In the genomic region with DNA sequence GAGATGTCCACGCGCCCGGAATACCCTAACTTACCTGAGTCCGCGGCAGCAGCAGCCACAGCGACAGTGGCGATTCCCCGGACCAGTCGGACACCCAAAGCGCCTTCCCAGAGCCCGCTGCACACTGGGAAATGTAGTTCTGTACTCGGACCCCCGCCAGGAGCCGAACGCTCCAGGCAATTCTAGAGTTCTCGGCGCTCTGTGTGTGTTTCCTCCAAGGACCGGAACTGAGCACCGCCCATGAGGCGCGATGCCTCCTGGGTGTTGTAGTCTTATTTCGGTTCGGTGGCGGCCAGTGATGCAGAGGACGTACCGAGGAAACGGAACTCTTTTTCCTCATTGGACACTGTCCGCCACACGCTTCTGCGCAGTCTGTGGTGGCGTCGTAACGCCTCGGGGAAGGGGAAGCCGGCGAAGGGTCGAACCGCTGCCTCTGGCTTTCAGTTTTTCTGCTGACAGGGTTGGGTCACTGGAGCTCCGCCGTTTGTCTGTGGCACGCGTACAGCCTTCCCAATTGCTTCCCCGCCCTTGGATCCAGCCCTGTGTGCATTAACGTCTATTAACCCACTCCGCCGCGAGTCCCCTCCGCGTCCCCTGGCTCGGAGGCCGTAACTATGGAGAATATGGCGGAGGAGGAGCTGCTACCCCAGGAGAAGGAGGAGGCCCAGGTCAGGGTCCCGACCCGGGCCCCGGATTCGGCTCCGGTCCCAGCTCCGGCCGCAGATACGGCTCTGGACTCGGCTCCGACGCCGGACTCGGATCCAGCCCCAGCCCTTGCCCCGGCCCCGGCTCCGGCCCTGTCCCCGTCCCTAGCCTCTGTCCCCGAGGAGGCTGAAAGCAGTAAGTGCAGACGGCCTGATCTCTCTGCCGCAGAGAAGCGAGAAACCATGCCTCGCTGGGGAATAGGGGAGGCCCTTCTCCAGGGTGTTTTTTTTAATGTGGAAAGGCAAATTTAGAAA, we compare ENCODE assay signal across 8 mouse cellular contexts. TPM values are rescaled to one million over a fixed set of nuclear protein-coding genes. Genes with fewer than 3 reads are reported as not detected.
A peak's percentile ranks its signal among the peaks of the same experiment; 100 is the strongest.
DNase-seq lines count a peak whose midpoint lies in the region; ATAC-seq lines count a peak whose summit lies in the region.

Gene Swt1, minus strand, starts transcription at position 193 of the 959 bp plus-strand sequence.
Gene Trmt1l, plus strand, starts transcription at position 280 of the 959 bp plus-strand sequence.

- H3K4me2 ChIP-seq in intestine, embryonic 14.5 days (ENCODE audit: low read length): peak within 1 kb of the TSS; percentile 78

- peak; percentile 91 to 95 for DNase-seq in adrenal gland, adult 18-20 months (ENCODE audit: low spot score in 2 of 2)
- DNase-seq in embryo, embryonic 11 days: peak; percentile 99
- DNase-seq in gastrocnemius, postnatal 25 days: peak; percentile 99
- peak; percentile 95 for DNase-seq in intestine, embryonic 14.5 days (ENCODE audit: low spot score)
- DNase-seq in left cerebral cortex, postnatal 14 days (ENCODE audit: low spot score in 2 of 2): peak; percentile 98 to 99
- peak; percentile 99 for DNase-seq in mesoderm, embryonic 11.5 days (ENCODE audit: low read depth, low spot score)
- DNase-seq in right cerebral cortex, postnatal 36 days (ENCODE audit: low spot score in 2 of 2): peak; percentile 99
- peak; percentile 98 for DNase-seq in yolk sac, embryonic 10.5 days (ENCODE audit: low spot score)

- peak within 1 kb of the TSS; percentile 86 for H3K9ac ChIP-seq in intestine, embryonic 14.5 days (ENCODE audit: low read length)

- peaks cover 2% of the 10 kb centered on the region; the same call in 1 of the 2 replicates for H3K36me3 ChIP-seq in intestine, embryonic 14.5 days (ENCODE audit: control insufficient read depth, insufficient read depth, low read length)

- WGBS in intestine, embryonic 14.5 days: under 1% methylated on average over 74 of the region's 74 CpGs

- ATAC-seq in intestine, embryonic 14.5 days (replicated peaks; ENCODE audit: low FRiP score, low TSS enrichment, low read depth): peak; percentile 99

- H3K4me1 ChIP-seq in intestine, embryonic 14.5 days (replicated peaks; ENCODE audit: control insufficient read depth, insufficient read depth, low read length): peaks cover 13% of the 10 kb centered on the region

- intact Hi-C loops in left cerebral cortex, postnatal 14 days (cut with DNase I): no loop called here

- H3K9me3 ChIP-seq in intestine, embryonic 14.5 days (ENCODE audit: control insufficient read depth, low read length): no peaks in the 10 kb centered on the region

- peak within 1 kb of the TSS; percentile 61 for H3K4me3 ChIP-seq in intestine, embryonic 14.5 days (ENCODE audit: low read depth, low read length)

- H3K27me3 ChIP-seq in intestine, embryonic 14.5 days (replicated peaks; ENCODE audit: control insufficient read depth, insufficient read depth, low read length): no peaks in the 10 kb centered on the region

- peak within 1 kb of the TSS; percentile 94 for H3K27ac ChIP-seq in intestine, embryonic 14.5 days (ENCODE audit: low read depth)

RNA-seq across cellular contexts. Expression of gene Swt1, which starts in this region (rescaled TPM):
- 10 to 100 TPM; 18.1 to 19.1 TPM for total RNA-seq in adrenal gland, adult 18-20 months (2021)
- 1 to 10 TPM; 8.4 to 9.9 TPM for total RNA-seq in gastrocnemius, postnatal 25 days (2021)
- 24.4 and 26.8 TPM in 2 replicates for polyA plus RNA-seq in intestine, embryonic 14.5 days (2014; fragmentation: Nextera tagmentation; extraction: Ambion mirVana)
- 1 to 10 TPM; 8.6 to 9.0 TPM for total RNA-seq in left cerebral cortex, postnatal 14 days (2021)

RNA-seq across cellular contexts. Expression of gene Trmt1l, which starts in this region (rescaled TPM):
- 10 to 100 TPM; 30.1 to 31.5 TPM for total RNA-seq in adrenal gland, adult 18-20 months (2021)
- 10 to 100 TPM; 12.8 to 12.9 TPM for total RNA-seq in gastrocnemius, postnatal 25 days (2021)
- 38.7 and 40.5 TPM in 2 replicates for polyA plus RNA-seq in intestine, embryonic 14.5 days (2014; fragmentation: Nextera tagmentation; extraction: Ambion mirVana)
- total RNA-seq in left cerebral cortex, postnatal 14 days (2021): 10 to 100 TPM; 24.6 to 27.6 TPM

Comparison
In these comparisons a context has a peak if more than half of its experiments do, and no peak if none do; other contexts are left out.
1. Peak in every context shown above with its lines: DNase-seq, ATAC-seq, H3K4me3 ChIP-seq and H3K27ac ChIP-seq.